Mouse (Mus musculus): ENCODE data around the gene Arhgef12. TPM values are rescaled to one million over a fixed set of nuclear protein-coding genes. Genes with fewer than 3 reads are reported as not detected.

Arhgef12 gene
- total and polyA plus RNA-seq, 2 experiments: 22.9 to 62.3 TPM

DNA sequence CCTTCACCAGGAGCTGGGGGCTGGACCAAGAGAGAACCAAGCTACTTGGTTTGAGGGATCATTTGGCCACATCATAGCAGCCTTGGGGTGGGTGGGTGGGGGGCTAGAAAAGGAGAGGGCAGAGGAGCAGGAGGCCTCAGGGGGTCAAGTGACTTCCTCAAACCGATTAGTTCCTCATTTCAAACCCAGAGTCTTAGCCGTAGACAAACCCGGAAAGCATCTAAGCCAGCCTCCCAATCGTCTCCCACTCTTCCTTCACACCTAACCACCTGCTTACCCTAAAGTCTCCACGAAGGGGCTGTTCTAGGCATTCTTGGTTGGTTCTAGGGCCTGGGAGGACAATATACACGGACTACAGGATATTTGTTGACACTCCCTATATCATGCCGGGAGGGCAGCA lies 161.9 kb downstream of the Arhgef12 start:
- TF ChIP-seq CTCF (IDR thresholded peaks at IDR 0.05; ENCODE audit: low read depth, low read length): no peak
- TF ChIP-seq POLR2A (IDR thresholded peaks at IDR 0.05; ENCODE audit: extremely low read depth, insufficient read depth, low read length): no peak
- Histone ChIP-seq H3K36me3 (ENCODE audit: control insufficient read depth, insufficient read depth, low read length) (no peaks in the 10 kb centered on the region), H3K4me1 (ENCODE audit: control insufficient read depth, insufficient read depth, low read length) (no peaks in the 10 kb centered on the region), H3K79me2 (ENCODE audit: control insufficient read depth, insufficient read depth, low read length) (no peaks in the 10 kb centered on the region), H3K27ac (replicated peaks; ENCODE audit: insufficient read depth, low read depth, low read length) (no peak overlapping the region), H3K4me3 (ENCODE audit: insufficient read depth, low read depth, low read length) (no peak overlapping the region), H3K27me3 (ENCODE audit: control insufficient read depth, insufficient read depth, low read length) (peaks cover 15% of the 10 kb centered on the region), H3K9ac (ENCODE audit: low read depth, low read length) (no peak overlapping the region)
- DNase-seq (ENCODE audit: extremely low read depth, low read depth, low spot score): no peak
- WGBS: 75% methylated on average over 7 of the region's 7 CpGs

DNA sequence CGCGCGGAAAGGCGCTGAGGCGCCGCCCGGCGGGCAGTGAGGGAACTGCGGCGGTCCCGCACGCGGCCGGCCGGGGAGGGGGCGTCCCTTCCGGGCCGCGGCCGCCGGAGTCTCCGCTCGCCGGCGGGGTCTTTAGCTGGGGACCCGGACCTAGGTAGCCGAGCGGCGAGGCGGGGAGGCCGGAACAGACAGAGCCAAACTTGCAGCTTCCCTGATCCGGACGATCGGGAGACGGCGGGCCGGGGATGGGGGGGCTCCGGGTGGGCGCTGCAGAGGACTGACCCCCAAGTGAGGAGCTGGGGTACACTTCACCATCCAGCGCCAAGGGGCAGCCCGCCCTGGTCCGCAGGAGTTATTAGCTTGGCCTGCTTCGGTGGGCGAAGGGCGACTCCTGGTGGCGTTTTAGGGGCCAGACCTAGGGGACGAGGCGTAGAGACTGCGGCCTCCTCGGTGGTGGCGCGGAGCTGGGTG lies 162.5 kb downstream of the Arhgef12 start:
- Histone ChIP-seq H3K27me3 (ENCODE audit: control insufficient read depth, insufficient read depth, low read length) (peaks cover 15% of the 10 kb centered on the region), H3K9ac (ENCODE audit: low read depth, low read length) (peak overlapping the region; percentile 70), H3K79me2 (ENCODE audit: control insufficient read depth, insufficient read depth, low read length) (no peaks in the 10 kb centered on the region), H3K36me3 (ENCODE audit: control insufficient read depth, insufficient read depth, low read length) (no peaks in the 10 kb centered on the region), H3K4me3 (ENCODE audit: insufficient read depth, low read depth, low read length) (peak overlapping the region; percentile 54; the same call in 1 of the 2 replicates), H3K4me1 (ENCODE audit: control insufficient read depth, insufficient read depth, low read length) (no peaks in the 10 kb centered on the region), H3K27ac (replicated peaks; ENCODE audit: insufficient read depth, low read depth, low read length) (no peak overlapping the region)
- peak; percentile 33 for DNase-seq (ENCODE audit: extremely low read depth, low read depth, low spot score)
- under 1% methylated on average over 52 of the region's 52 CpGs for whole genome bisulfite sequencing
- TF ChIP-seq CTCF (IDR thresholded peaks at IDR 0.05; ENCODE audit: low read depth, low read length) (peak; percentile 89), POLR2A (IDR thresholded peaks at IDR 0.05; ENCODE audit: extremely low read depth, insufficient read depth, low read length) (no peak)

DNA sequence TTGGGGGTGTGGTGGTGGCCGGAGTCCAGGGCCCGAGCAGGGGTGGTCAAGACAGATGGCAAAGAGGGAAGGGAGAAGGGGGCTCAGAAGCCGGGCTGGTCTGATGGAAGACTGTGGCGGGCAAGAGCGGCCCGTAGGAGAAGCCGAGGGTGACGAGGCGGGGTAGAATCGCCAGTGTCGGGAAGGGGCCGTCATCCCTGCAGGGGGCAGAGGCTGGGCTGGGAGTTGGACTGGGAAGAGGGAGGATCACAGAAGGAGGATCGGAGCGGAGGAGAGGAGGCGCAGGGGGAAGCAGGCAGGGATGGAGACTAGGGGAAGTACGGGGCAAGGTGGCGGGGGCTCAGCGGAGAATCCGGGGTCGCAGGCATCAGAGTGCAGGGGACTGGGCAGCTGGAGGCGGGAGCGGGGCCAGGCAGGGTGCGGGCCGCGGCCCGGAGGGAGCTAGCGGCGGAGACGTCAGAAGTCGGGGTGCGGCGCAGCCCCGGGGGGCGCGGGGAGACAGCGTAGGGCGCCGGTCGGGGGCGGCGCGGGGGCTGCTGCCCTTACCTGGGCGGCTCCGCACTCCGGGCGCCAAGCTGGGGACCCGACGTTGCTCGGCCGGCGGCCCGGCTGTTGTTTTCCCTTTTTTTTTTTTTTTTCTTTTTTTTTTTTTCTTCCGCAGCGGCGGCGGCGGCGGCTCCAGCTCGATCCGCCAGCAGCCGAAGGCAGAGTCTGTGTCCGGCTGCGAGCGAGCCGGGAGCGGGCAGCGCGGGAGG lies 163.1 kb downstream of the Arhgef12 start, which contains the start of gene Grik4:
TSS of gene Grik4 (minus strand) at position 713 of the 755 bp plus-strand sequence.
- H3K27me3 ChIP-seq (ENCODE audit: control insufficient read depth, insufficient read depth, low read length): peaks cover 15% of the 10 kb centered on the region
- H3K4me1 ChIP-seq (ENCODE audit: control insufficient read depth, insufficient read depth, low read length): no peaks in the 10 kb centered on the region
- no peaks in the 10 kb centered on the region for H3K79me2 ChIP-seq (ENCODE audit: control insufficient read depth, insufficient read depth, low read length)
- no peaks in the 10 kb centered on the region for H3K36me3 ChIP-seq (ENCODE audit: control insufficient read depth, insufficient read depth, low read length)
- WGBS: 2% methylated on average over 60 of the region's 68 CpGs
- no peak within 1 kb of the TSS for H3K27ac ChIP-seq (replicated peaks; ENCODE audit: insufficient read depth, low read depth, low read length)
- H3K4me3 ChIP-seq (ENCODE audit: insufficient read depth, low read depth, low read length): peak within 1 kb of the TSS; percentile 54
- TF ChIP-seq POLR2A (IDR thresholded peaks at IDR 0.05; ENCODE audit: extremely low read depth, insufficient read depth, low read length) (no peak), CTCF (IDR thresholded peaks at IDR 0.05; ENCODE audit: low read depth, low read length) (no peak)
- H3K9ac ChIP-seq (ENCODE audit: low read depth, low read length): peak within 1 kb of the TSS; percentile 70
- no peak for DNase-seq (ENCODE audit: extremely low read depth, low read depth, low spot score)

DNA sequence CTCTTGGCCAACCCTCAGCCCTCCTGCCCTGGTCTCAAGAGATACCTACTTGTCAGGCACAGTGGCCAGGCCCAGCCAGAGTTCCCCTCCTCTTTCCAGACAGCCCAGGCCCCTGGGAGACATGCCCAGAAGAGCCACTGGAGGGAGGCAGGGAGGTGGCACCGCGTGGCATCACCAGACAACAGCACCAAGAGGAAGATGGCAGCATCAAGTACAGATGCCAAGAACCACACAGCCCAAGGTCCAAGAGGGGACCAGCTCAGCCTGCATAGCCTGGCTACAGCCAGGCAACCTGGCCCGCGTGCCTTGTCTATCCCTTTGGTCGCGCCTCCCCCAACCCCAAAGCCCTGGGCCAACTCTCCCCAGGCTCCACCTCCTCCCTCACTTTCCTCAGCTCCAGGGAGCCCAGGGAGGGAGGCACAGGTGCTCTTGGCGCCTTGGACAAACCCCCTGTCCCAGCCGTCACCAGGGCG lies 163.9 kb downstream of the Arhgef12 start:
- DNase-seq (ENCODE audit: extremely low read depth, low read depth, low spot score): no peak
- no peak overlapping the region for H3K9ac ChIP-seq (ENCODE audit: low read depth, low read length)
- no peak overlapping the region for H3K4me3 ChIP-seq (ENCODE audit: insufficient read depth, low read depth, low read length)
- no peaks in the 10 kb centered on the region for H3K4me1 ChIP-seq (ENCODE audit: control insufficient read depth, insufficient read depth, low read length)
- H3K27ac ChIP-seq (replicated peaks; ENCODE audit: insufficient read depth, low read depth, low read length): no peak overlapping the region
- no peaks in the 10 kb centered on the region for H3K79me2 ChIP-seq (ENCODE audit: control insufficient read depth, insufficient read depth, low read length)
- TF ChIP-seq POLR2A (IDR thresholded peaks at IDR 0.05; ENCODE audit: extremely low read depth, insufficient read depth, low read length) (no peak), CTCF (IDR thresholded peaks at IDR 0.05; ENCODE audit: low read depth, low read length) (no peak)
- no peaks in the 10 kb centered on the region for H3K36me3 ChIP-seq (ENCODE audit: control insufficient read depth, insufficient read depth, low read length)
- H3K27me3 ChIP-seq (ENCODE audit: control insufficient read depth, insufficient read depth, low read length): peaks cover 15% of the 10 kb centered on the region
- WGBS: 37% methylated on average over 9 of the region's 9 CpGs

DNA sequence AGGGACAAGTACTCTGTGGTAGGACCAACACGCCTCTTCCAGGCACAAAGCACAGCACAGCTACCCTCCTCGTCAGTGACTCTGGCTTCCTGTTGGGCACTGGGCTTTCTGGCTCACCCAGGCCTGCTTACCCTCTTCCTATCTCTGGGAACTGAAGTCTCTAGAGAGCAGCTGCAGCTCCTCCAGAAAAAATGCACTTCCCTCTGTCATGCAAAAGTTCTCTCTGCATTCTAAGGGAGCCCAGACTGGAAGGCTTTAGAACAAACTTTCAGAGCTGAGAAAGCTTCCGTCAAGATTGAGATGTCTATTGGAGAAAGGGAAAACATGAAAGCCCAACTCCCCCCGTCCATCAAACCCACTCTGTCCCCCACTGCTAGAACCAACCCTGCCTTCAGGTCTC lies 164.9 kb downstream of the Arhgef12 start:
- Histone ChIP-seq H3K9ac (ENCODE audit: low read depth, low read length) (no peak overlapping the region), H3K79me2 (ENCODE audit: control insufficient read depth, insufficient read depth, low read length) (no peaks in the 10 kb centered on the region), H3K4me3 (ENCODE audit: insufficient read depth, low read depth, low read length) (no peak overlapping the region), H3K4me1 (ENCODE audit: control insufficient read depth, insufficient read depth, low read length) (no peaks in the 10 kb centered on the region), H3K27ac (replicated peaks; ENCODE audit: insufficient read depth, low read depth, low read length) (no peak overlapping the region), H3K36me3 (ENCODE audit: control insufficient read depth, insufficient read depth, low read length) (no peaks in the 10 kb centered on the region), H3K27me3 (ENCODE audit: control insufficient read depth, insufficient read depth, low read length) (peaks cover 15% of the 10 kb centered on the region)
- 83% methylated on average over 4 of the region's 4 CpGs for WGBS
- no peak for TF ChIP-seq POLR2A (IDR thresholded peaks at IDR 0.05; ENCODE audit: extremely low read depth, insufficient read depth, low read length)
- TF ChIP-seq CTCF (IDR thresholded peaks at IDR 0.05; ENCODE audit: low read depth, low read length): no peak
- DNase-seq (ENCODE audit: extremely low read depth, low read depth, low spot score): no peak

DNA sequence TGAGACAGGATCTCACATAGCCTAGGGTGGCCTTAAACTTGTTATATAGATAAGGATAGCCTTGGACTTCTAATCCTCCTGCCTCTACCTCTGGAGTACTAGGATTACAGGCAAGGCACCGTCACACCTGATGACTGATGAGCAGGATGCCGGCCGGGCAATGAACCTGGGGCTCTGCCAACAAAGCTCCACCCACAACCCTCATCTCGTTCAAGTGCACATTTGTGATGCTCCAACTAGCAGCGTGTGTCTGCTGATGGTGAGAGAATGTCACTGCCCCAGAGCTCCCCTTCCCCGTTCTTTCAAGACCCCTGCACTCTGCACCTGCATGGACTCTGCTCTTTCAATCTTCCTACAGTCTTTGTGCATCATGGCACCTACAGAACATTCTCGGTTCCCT lies 174.9 kb downstream of the Arhgef12 start:
- H3K27me3 ChIP-seq (ENCODE audit: control insufficient read depth, insufficient read depth, low read length): 0 out of 2 replicates have a peak, but pooled peaks cover 2% of the 10 kb centered on the region
- no peak overlapping the region for H3K9ac ChIP-seq (ENCODE audit: low read depth, low read length)
- WGBS: 36% methylated on average over 7 of the region's 7 CpGs
- H3K4me1 ChIP-seq (ENCODE audit: control insufficient read depth, insufficient read depth, low read length): no peaks in the 10 kb centered on the region
- no peaks in the 10 kb centered on the region for H3K79me2 ChIP-seq (ENCODE audit: control insufficient read depth, insufficient read depth, low read length)
- no peak for DNase-seq (ENCODE audit: extremely low read depth, low read depth, low spot score)
- H3K36me3 ChIP-seq (ENCODE audit: control insufficient read depth, insufficient read depth, low read length): no peaks in the 10 kb centered on the region
- TF ChIP-seq CTCF (IDR thresholded peaks at IDR 0.05; ENCODE audit: low read depth, low read length) (no peak), POLR2A (IDR thresholded peaks at IDR 0.05; ENCODE audit: extremely low read depth, insufficient read depth, low read length) (no peak)
- H3K27ac ChIP-seq (replicated peaks; ENCODE audit: insufficient read depth, low read depth, low read length): no peak overlapping the region
- H3K4me3 ChIP-seq (ENCODE audit: insufficient read depth, low read depth, low read length): no peak overlapping the region
